Mouse (Mus musculus) E14TG2a.4 (cell line): ENCODE results near the gene Gcm1.

Experiments
- CTCF ChIP-seq: conservative IDR thresholded peaks from 2 replicates; pipeline ENCODE4 v1.5.1; 2014; ENCODE audit warnings: low read length
- NANOG ChIP-seq: IDR thresholded peaks from 2 replicates; pipeline ENCODE4 v1.6.1; 2014; ENCODE audit warnings: borderline replicate concordance, low read length, mixed read lengths
- POU5F1 ChIP-seq: IDR thresholded peaks from 2 replicates; pipeline ENCODE4 v1.6.1; 2014; ENCODE audit warnings: low read length, borderline replicate concordance

DNA sequence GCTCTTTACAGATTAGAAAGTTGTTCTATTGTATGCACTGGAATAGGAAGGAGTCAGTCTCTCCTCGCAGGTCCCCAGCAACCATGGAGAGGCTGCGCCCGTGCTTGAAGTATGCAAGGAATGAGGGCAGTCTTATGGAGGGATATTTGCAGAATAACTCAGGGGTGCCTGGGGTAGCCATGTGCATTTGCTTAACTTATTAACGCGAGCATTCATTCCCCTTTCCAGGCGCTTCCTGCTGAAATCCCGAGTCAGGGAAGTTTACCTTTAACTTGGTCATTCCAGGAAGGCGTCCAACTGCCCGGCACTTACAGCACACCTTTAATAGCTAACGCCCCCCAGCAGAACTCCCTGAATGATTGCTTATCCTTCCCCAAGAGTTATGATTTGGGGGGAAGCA lies 12.4 kb downstream of the Gcm1 start:
- TF ChIP-seq CTCF (no peak), NANOG (no peak), POU5F1 (no peak)
